Mouse (Mus musculus) CD4-positive, CD25-positive, alpha-beta regulatory T cell, adult 2 months (primary cell): ENCODE results near the gene Gdf3.
A peak's percentile ranks its signal among the peaks of the same experiment; 100 is the strongest.

Source experiments
- DNase-seq: peaks from one replicate; pipeline ENCODE4 v3.0.0-alpha.2; 2012; ENCODE audit warnings: low read depth, low spot score

The Gdf3 gene

GRCm38 (mm10) chr6:122565070-122565784, 44.7 kb downstream of the Gdf3 start:
- no peak for DNase-seq

- DNase-seq, result peak; percentile 80
Measured at GRCm38 (mm10) chr6:122562463-122562862, 47.4 kb downstream of the Gdf3 start.

GRCm38 (mm10) chr6:122561005-122561404, 48.9 kb downstream of the Gdf3 start:
- no peak for DNase-seq

GRCm38 (mm10) chr6:122560427-122560826, 49.5 kb downstream of the Gdf3 start:
- DNase-seq, result peak; percentile 89

GRCm38 (mm10) chr6:122556959-122557561, 52.8 kb downstream of the Gdf3 start:
- DNase-seq, result peak; percentile 85
